Mouse (Mus musculus) right cerebral cortex, adult 2 months (tissue): ENCODE results near the gene Hist2h4.
"Not testable (repeated sequence)": the region's sequence is repeated elsewhere in the genome, so short reads cannot be mapped to it uniquely, and the experiment has no call there.

ENCODE experiments used
- DNase-seq, 2 experiments: peaks; one replicate each; pipeline ENCODE4 v3.0.0; 2021 to 2022; ENCODE audit warnings: low spot score in 2 of 2

Gene Hist2h4

DNA sequence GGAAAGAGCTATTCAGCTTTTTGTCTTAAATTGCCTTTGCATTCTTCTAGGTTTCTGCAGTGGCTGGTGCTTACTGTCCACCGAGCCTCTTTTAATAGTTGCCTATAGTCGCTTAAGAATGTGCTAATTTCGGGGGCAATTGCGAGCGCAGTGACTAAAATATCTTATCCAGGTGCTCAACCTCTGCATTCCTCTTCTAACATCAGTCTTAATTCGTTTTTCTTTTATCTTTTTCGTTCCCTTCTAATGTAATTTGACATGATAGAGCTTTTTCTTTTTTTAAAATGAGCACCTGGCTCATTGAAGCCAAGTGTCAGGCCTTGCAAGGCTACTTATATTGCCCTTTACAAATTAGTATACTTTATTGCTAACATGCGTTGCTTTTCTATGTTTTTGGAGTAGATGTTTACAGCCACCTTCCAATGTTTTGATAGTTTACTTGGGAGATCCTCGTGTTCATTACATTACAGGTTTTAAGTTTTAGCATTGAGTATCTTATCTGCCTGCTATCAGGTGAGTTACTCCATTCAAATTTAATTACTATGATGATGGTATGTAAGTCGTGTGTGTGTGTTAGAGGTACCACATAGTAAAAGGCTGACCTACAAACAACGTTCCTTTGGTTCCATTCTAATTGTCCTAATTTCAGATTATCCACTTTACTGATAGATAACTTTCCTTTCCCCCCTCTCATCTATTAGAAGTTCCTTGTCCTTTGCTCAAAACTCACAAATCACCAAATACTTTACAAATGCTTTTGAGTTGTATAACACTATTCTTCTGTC lies 15.6 kb downstream of the Hist2h4 start:
- DNase-seq = no peak

DNA sequence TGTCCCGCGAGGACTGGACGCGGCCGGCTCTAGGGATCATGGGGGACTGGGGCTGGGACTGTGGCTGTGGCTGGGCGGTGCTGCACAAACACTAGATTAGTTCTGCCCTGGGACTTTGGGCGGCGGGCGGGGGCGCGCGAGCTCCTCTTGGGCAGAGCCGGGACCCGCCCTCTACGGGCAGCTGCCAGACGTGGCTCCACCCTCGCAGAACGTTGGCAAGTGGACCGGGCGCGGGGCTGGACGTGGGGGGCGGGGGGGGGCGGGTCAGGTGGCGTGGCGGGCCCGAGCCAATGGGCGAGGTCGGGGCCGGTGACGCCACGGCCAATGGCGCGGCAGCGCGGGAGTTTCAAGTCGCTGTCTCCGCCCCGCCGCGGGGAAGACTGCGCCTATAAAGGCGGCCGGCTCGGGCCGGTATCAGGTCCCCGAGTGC lies 16.7 kb downstream of the Hist2h4 start, which contains the start of gene Hist2h3c1:
Hist2h3c1 (plus strand) TSS at position 259 of the 430 bp plus-strand sequence.
- DNase-seq = not testable (repeated sequence)

- DNase-seq = not testable (repeated sequence)
Observed at GRCm38 (mm10) chr3:96246018-96246417, 17.1 kb downstream of the Hist2h4 start.

- DNase-seq = peak; percentile 79 to 89
Observed at GRCm38 (mm10) chr3:96245003-96245886, 17.9 kb downstream of the Hist2h4 start, which contains the start of gene Hist2h2aa1. Gene Hist2h2aa1, plus strand, starts transcription at chr3:96245497.

- no peak for DNase-seq
Observed at GRCm38 (mm10) chr3:96243921-96244572, 19.1 kb downstream of the Hist2h4 start.

- no peak for DNase-seq
Observed at GRCm38 (mm10) chr3:96240799-96241197, 22.3 kb downstream of the Hist2h4 start.

DNA sequence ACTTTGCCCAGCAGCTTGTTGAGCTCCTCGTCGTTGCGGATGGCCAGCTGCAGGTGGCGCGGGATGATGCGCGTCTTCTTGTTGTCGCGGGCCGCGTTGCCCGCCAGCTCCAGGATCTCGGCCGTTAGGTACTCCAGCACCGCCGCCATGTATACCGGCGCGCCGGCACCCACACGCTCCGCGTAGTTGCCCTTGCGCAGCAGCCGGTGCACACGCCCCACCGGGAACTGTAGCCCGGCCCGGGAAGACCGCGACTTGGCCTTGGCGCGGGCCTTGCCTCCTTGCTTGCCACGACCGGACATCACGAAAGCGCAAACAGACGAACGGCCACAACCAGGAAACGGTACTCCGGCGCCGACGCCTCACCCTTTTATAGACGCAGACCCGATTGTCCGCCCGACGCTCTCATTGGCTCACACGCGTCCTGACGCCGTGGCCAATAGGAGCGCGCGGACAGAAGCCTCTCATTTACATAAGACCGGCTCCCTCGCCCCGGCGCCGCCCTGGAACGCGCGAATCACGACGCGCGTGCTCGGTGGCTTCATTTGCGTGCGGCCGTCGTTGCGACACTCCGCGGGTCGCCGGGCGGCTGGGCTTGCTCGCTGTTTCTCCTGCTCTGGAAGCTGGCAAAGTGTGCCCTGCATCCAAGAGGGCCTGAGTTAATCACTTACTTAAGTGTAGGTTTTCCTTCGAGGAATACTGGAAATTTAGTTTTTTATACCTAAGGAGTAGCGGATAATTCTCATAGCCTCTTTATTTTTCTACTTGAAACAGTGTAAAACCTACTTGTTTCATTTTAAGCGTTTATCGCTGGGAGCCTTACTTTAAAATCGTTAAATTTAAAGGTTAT lies 22.9 kb downstream of the Hist2h4 start, which contains the start of gene Hist2h2aa2:
Hist2h2aa2 (minus strand) TSS at position 328 of the 850 bp plus-strand sequence.
- peak; percentile 96 to 98 for DNase-seq

GRCm38 (mm10) chr3:96238954-96239793 lies 23.9 kb downstream of the Hist2h4 start, which contains the start of gene Hist2h3c2:
Gene Hist2h3c2, minus strand, starts transcription at chr3:96239127.
- peak; percentile 16 to 27 for DNase-seq

- DNase-seq = no peak
Observed at GRCm38 (mm10) chr3:96237904-96238511, 25.1 kb downstream of the Hist2h4 start.

DNA sequence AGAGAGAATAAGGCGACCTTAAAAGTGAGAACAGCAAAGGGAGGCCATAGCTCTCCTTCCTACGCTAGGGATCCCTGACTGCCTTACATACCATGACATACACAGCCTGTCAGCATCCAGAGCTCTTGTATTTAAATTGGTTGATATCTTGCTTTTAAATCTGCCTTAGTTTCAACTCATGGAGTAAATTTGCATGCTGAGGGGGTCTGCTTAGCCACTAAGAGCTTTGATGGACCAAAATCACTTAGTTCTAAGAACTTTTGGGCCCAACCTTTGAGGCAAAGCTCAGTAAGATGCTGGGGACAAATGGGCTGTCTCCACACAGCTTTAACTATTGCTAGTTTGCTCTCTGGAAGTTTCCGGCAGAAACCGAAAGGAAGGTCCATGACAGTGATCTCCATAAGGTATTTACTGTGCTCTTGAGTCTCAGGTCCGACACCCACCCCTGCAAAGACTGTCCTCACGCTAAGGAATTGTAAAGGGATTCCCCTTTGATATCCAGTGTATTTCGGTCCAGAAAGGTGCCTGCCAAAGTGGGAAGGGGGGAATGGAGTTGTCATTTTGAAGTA lies 25.7 kb downstream of the Hist2h4 start:
- DNase-seq = no peak

GRCm38 (mm10) chr3:96236834-96237334 lies 26.2 kb downstream of the Hist2h4 start:
- DNase-seq = no peak

- no peak for DNase-seq
Observed at GRCm38 (mm10) chr3:96235836-96236235, 27.3 kb downstream of the Hist2h4 start.

DNA sequence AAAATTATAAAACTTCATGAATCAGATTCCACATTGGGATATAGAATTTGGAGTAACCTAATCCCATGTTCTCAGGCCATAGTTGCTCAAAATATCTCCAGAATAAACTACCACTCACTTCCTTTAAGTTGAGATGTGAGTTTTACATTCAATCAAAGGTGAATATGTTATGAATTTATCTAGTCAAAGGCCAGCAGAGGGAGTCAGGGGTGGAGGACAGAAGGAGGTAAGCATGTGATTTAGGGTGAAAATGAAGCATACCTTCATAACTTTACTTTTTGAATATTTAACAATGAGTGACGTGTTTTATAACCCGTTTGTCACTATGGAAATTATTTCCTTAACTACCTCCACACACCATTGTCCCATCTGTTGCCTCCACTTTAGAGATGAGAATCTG lies 28.2 kb downstream of the Hist2h4 start:
- no peak for DNase-seq

DNA sequence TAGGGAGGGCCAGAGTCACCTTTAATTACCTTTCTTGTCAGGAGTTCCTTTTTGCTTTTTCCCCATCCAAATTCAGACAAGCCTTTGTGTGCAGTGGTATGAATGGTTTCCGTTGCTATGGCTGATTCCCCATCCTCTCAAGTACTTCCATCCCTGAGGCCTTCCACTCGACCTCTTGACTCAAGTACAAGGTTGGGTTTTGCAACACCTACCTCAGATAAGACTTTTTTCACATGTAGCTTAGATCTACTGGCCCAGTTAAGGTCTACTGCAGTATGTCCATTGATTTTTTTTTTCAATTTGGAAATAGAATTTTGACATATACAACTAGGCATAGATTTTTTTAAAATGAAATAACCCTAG lies 31.4 kb downstream of the Hist2h4 start:
- DNase-seq = no peak

DNA sequence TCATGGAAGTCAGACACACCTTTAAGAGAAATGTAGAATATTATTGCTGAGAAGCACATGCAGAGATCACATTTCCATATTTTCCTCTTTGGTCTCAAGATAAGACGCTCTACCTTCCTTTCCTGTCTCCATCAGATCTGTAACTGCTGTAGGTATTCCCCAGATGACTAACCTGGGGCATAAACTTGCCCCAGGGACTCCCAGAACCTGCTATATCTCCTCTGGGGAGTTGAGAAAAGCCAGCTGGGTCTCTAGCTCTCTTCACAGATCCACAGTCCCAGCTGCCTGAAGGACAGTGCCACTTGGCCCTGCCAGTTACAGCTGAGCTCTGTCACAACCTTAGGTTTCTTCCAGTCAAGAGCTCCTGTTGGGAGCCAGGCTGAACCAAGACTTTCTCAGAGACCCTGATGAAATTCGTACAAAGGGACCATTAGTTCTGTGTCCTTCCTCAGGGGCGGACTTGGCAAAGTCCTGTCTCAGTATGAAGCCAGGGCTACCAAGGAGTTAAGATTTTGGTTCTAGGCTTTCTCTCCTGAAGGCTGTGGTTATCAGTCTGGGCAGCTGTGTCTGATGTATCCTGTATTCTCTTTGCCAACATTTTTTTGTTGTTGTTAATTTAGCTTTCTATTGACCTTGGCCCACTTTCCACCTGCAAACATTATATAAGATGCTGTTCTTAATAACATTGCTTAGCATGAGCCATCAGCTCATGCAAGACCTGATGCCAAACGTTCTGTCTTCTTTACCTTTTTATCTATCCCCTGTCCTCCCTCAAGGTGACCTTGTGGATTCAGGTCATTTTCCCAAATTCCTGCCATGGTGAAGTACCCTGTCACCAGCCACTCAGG lies 32.0 kb downstream of the Hist2h4 start:
- DNase-seq = no peak

DNA sequence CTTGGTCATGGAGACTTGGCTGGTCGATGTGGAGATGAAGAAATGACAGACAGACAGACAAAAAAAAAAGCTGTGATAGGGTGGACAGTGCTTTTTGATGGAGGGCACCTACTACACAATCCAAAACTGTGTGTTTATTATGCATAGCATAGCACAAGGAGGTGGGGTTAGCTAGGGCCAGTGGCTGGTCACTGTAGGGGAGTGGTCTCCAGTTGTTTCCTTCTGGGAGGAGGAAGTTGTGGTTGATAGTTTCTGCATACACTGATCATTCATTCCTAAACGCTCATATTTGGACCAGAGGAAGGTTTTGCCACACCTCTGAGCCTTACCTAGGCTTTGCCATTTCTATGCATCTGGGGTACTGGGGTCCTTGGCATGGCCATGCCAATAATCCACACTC lies 32.7 kb downstream of the Hist2h4 start:
- DNase-seq = no peak

GRCm38 (mm10) chr3:96228828-96229227 lies 34.3 kb downstream of the Hist2h4 start:
- DNase-seq = no peak
